ENCODE assay signal across 7 mouse cellular contexts in genomic region chr15:82016101-82016808, GRCm38 (mm10). TPM values are rescaled to one million over a fixed set of nuclear protein-coding genes. Genes with fewer than 3 reads are reported as not detected.
A peak's percentile ranks its signal among the peaks of the same experiment; 100 is the strongest.
DNase-seq lines count a peak whose midpoint lies in the region; ATAC-seq and TF ChIP-seq lines count a peak whose summit lies in the region.

No protein-coding gene starts in this region.

- H3K4me3 ChIP-seq in intestine, postnatal 0 days (ENCODE audit: low read depth, low read length), result peak overlapping the region; percentile 89
- H3K4me3 ChIP-seq in midbrain, embryonic 12.5 days, result peak overlapping the region; percentile 96
- peak overlapping the region; percentile 78 for H3K4me3 ChIP-seq in small intestine, adult 2 months (ENCODE audit: low read depth, low read length)

- peak overlapping the region; percentile 76 for H3K9ac ChIP-seq in intestine, postnatal 0 days (ENCODE audit: low read depth, low read length)
- H3K9ac ChIP-seq in midbrain, embryonic 12.5 days (replicated peaks), result peak overlapping the region; percentile 90

- DNase-seq in adrenal gland, adult 8-10 months, result peak; percentile 99
- DNase-seq in embryo, embryonic 9.5 days (ENCODE audit: extremely low spot score), result peak; percentile 99
- DNase-seq in gastrocnemius, postnatal 4 days (ENCODE audit: low spot score in 2 of 2), result peak; percentile 98 to 100
- peak; percentile 100 for DNase-seq in left cerebral cortex, postnatal 4 days

- H3K27me3 ChIP-seq in intestine, postnatal 0 days (replicated peaks; ENCODE audit: control insufficient read depth, insufficient read depth, low read length), result no peaks in the 10 kb centered on the region
- no peaks in the 10 kb centered on the region for H3K27me3 ChIP-seq in midbrain, embryonic 12.5 days
- no peaks in the 10 kb centered on the region for H3K27me3 ChIP-seq in small intestine, adult 2 months (ENCODE audit: control insufficient read depth, insufficient read depth, low read length)

- peak; percentile 47 for TF ChIP-seq CTCF in intestine, postnatal 0 days (IDR thresholded peaks at IDR 0.05; ENCODE audit: low read depth)
- TF ChIP-seq CTCF in small intestine, adult 2 months (IDR thresholded peaks at IDR 0.05; ENCODE audit: extremely low read depth, insufficient read length, insufficient replicate concordance, low read depth, low read length), result no peak

- H3K27ac ChIP-seq in intestine, postnatal 0 days (ENCODE audit: low read depth, low read length), result peak overlapping the region; percentile 72
- H3K27ac ChIP-seq in midbrain, embryonic 12.5 days (replicated peaks), result peak overlapping the region; percentile 81
- H3K27ac ChIP-seq in small intestine, adult 2 months (ENCODE audit: insufficient read depth, low read depth, low read length), result peak overlapping the region; percentile 58

- under 1% methylated on average over 53 of the region's 53 CpGs for WGBS in intestine, postnatal 0 days
- WGBS in midbrain, embryonic 12.5 days, result under 1% methylated on average over 52 of the region's 53 CpGs
- WGBS in small intestine, adult 2 months, result under 1% methylated on average over 53 of the region's 53 CpGs

- TF ChIP-seq POLR2A in small intestine, adult 2 months (IDR thresholded peaks at IDR 0.05; ENCODE audit: low read depth, low read length), result peak; percentile 84; the same call in 1 of the 2 replicates

- H3K4me2 ChIP-seq in intestine, postnatal 0 days (replicated peaks; ENCODE audit: low read depth), result peak overlapping the region; percentile 96
- peak overlapping the region; percentile 96 for H3K4me2 ChIP-seq in midbrain, embryonic 12.5 days (replicated peaks)

- intact Hi-C loops in left cerebral cortex, postnatal 4 days (cut with DNase I), result no loop called here

- H3K36me3 ChIP-seq in intestine, postnatal 0 days (ENCODE audit: control insufficient read depth, insufficient read depth), result no peaks in the 10 kb centered on the region
- H3K36me3 ChIP-seq in midbrain, embryonic 12.5 days, result peaks cover 15% of the 10 kb centered on the region
- H3K36me3 ChIP-seq in small intestine, adult 2 months (ENCODE audit: control insufficient read depth, insufficient read depth, low read length), result peaks cover 4% of the 10 kb centered on the region

- H3K4me1 ChIP-seq in intestine, postnatal 0 days (replicated peaks; ENCODE audit: control insufficient read depth, insufficient read depth, low read length), result no peaks in the 10 kb centered on the region
- H3K4me1 ChIP-seq in midbrain, embryonic 12.5 days, result peaks cover 19% of the 10 kb centered on the region
- peaks cover 8% of the 10 kb centered on the region for H3K4me1 ChIP-seq in small intestine, adult 2 months (ENCODE audit: control insufficient read depth, insufficient read depth, insufficient read length, low read length)

- H3K9me3 ChIP-seq in intestine, postnatal 0 days (ENCODE audit: control insufficient read depth), result no peaks in the 10 kb centered on the region
- no peaks in the 10 kb centered on the region for H3K9me3 ChIP-seq in midbrain, embryonic 12.5 days

- peak; percentile 89 for ATAC-seq in intestine, postnatal 0 days
- peak; percentile 96 for ATAC-seq in midbrain, embryonic 12.5 days (ENCODE audit: low FRiP score, low read depth)

RNA-seq across cellular contexts. Expression of gene Desi1, which starts 17.4 kb away (rescaled TPM):
- 100 to 1,000 TPM in 2 of 4 experiments, 10 to 100 TPM in 2; 50.8 to 137 (median 93.4) TPM for total RNA-seq in adrenal gland, adult 8-10 months (2022)
- total RNA-seq in gastrocnemius, postnatal 4 days (2021), result 10 to 100 TPM; 21.9 to 23.9 TPM
- polyA plus RNA-seq in intestine, postnatal 0 days (2015; fragmentation: Nextera tagmentation; extraction: Ambion mirVana), result 10.0 and 12.1 TPM in 2 replicates
- total RNA-seq in left cerebral cortex, postnatal 4 days (2021), result 10 to 100 TPM; 64.8 to 72.7 TPM
- 39.9 and 43.0 TPM in 2 replicates for polyA plus RNA-seq in midbrain, embryonic 12.5 days (2016; fragmentation: Nextera tagmentation; extraction: Ambion mirVana)
- 16.3 and 25.4 TPM in 2 replicates for polyA plus RNA-seq in small intestine, adult 2 months (2012; rRNA removed)

RNA-seq across cellular contexts. Expression of gene Xrcc6, which starts 28.6 kb away (rescaled TPM):
- 10 to 100 TPM; 64.2 to 93.2 (median 75.4) TPM for total RNA-seq in adrenal gland, adult 8-10 months (2022)
- total RNA-seq in gastrocnemius, postnatal 4 days (2021), result 10 to 100 TPM; 26.2 to 28.6 TPM
- polyA plus RNA-seq in intestine, postnatal 0 days (2015; fragmentation: Nextera tagmentation; extraction: Ambion mirVana), result 22.6 and 23.2 TPM in 2 replicates
- total RNA-seq in left cerebral cortex, postnatal 4 days (2021), result 10 to 100 TPM; 28.3 to 28.7 TPM
- 50.2 and 50.5 TPM in 2 replicates for polyA plus RNA-seq in midbrain, embryonic 12.5 days (2016; fragmentation: Nextera tagmentation; extraction: Ambion mirVana)
- 7.8 and 9.1 TPM in 2 replicates for polyA plus RNA-seq in small intestine, adult 2 months (2012; rRNA removed)

RNA-seq across cellular contexts. Expression of gene Snu13, which starts 31.1 kb away (rescaled TPM):
- 10 to 100 TPM; 77.0 to 94.9 (median 88.2) TPM for total RNA-seq in adrenal gland, adult 8-10 months (2022)
- 10 to 100 TPM; 60.2 to 64.0 TPM for total RNA-seq in gastrocnemius, postnatal 4 days (2021)
- polyA plus RNA-seq in intestine, postnatal 0 days (2015; fragmentation: Nextera tagmentation; extraction: Ambion mirVana), result 86.1 and 99.0 TPM in 2 replicates
- 100 to 1,000 TPM; 123 to 130 TPM for total RNA-seq in left cerebral cortex, postnatal 4 days (2021)
- 183 and 196 TPM in 2 replicates for polyA plus RNA-seq in midbrain, embryonic 12.5 days (2016; fragmentation: Nextera tagmentation; extraction: Ambion mirVana)
- 24.6 and 25.7 TPM in 2 replicates for polyA plus RNA-seq in small intestine, adult 2 months (2012; rRNA removed)

RNA-seq across cellular contexts. Expression of gene 1700029P11Rik, which starts 35.9 kb away (rescaled TPM):
- total RNA-seq in adrenal gland, adult 8-10 months (2022), result not detected
- not detected for total RNA-seq in gastrocnemius, postnatal 4 days (2021)
- not detected in 2 replicates for polyA plus RNA-seq in intestine, postnatal 0 days (2015; fragmentation: Nextera tagmentation; extraction: Ambion mirVana)
- not detected for total RNA-seq in left cerebral cortex, postnatal 4 days (2021)
- polyA plus RNA-seq in midbrain, embryonic 12.5 days (2016; fragmentation: Nextera tagmentation; extraction: Ambion mirVana), result not detected in 2 replicates
- polyA plus RNA-seq in small intestine, adult 2 months (2012; rRNA removed), result not detected in 2 replicates

RNA-seq across cellular contexts. Expression of gene 4930407I10Rik, which starts 42.7 kb away (rescaled TPM):
- not detected for total RNA-seq in adrenal gland, adult 8-10 months (2022)
- not detected for total RNA-seq in gastrocnemius, postnatal 4 days (2021)
- polyA plus RNA-seq in intestine, postnatal 0 days (2015; fragmentation: Nextera tagmentation; extraction: Ambion mirVana), result not detected in 2 replicates
- not detected for total RNA-seq in left cerebral cortex, postnatal 4 days (2021)
- polyA plus RNA-seq in midbrain, embryonic 12.5 days (2016; fragmentation: Nextera tagmentation; extraction: Ambion mirVana), result not detected in 2 replicates
- not detected in 2 replicates for polyA plus RNA-seq in small intestine, adult 2 months (2012; rRNA removed)

Comparison
In these comparisons a context has a peak if more than half of its experiments do, and no peak if none do; other contexts are left out.
1. Peak in every context shown above with its lines: DNase-seq, ATAC-seq, H3K4me3 ChIP-seq and H3K27ac ChIP-seq.